Mouse (Mus musculus) erythroblast, embryonic 14.5 days (primary cell): ENCODE results near the gene Ntn3.

Experiments used
- GATA1 ChIP-seq: IDR thresholded peaks from 2 replicates; pipeline ENCODE4 v1.6.1; 2012; ENCODE audit warnings: low read length, inconsistent platforms, mixed read lengths
- TAL1 ChIP-seq: IDR thresholded peaks from 3 replicates; pipeline ENCODE4 v1.6.1; 2012; ENCODE audit warnings: low read length, inconsistent platforms, mixed read lengths

DNA sequence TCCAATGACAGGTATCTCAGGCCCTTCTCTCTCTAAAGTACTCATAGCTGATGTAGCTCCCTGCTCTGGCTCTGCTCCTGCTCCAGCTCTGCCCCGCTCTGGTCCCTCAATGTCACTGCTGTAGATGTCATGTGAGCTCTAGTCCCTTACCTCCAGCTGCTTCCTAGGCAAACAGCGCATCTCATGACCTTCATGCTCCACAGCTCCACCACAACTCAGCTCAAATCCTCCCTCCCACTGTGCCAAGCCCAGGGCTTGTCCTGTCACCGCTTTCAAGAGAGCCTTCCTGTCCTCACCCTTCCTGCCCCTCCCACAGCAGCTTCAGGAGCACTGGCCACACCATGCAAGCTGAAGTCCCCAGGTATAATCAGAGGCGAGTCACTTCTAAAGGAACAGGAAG lies 9.6 kb downstream of the Ntn3 start:
- TF ChIP-seq GATA1 = no peak
- TF ChIP-seq TAL1 = no peak
